Comparison of ENCODE assay signal across 11 mouse cellular contexts in the genomic region with DNA sequence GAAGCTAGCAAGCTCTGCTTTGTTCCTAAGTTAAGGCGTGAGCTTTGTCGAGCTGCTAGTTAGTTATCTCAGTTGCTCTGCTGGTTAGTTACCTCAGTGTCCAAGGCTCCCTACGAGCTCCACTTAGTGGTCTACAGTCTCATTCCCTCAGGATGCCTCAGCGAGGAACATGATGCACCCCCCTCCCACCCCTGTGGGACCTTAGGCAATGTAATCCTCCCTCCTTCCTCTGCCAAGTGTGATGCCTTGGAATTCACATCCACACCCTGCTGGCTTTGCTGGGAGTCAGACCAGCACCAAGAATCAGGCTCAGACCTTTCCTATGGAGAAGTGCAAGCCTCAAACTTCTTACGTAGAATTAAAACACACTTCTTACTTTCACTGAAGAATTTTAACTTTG.
A peak's percentile ranks its signal among the peaks of the same experiment; 100 is the strongest.
DNase-seq lines count a peak whose midpoint lies in the region; ATAC-seq and TF ChIP-seq lines count a peak whose summit lies in the region.
"Had no signal": no experiment of that assay in that cellular context is flagged by ENCODE, and none has a peak within 500 bp of the region (broad histone marks: within the 10 kb centered on the region; RNA-seq: fewer than 3 reads in every experiment).

No protein-coding gene starts in this region.

- no peak overlapping the region for H3ac ChIP-seq in myocyte (ENCODE audit: control insufficient read depth, insufficient read length)

- ATAC-seq in heart, embryonic 12.5 days (ENCODE audit: insufficient number of reproducible peaks, low FRiP score), result no peak
- no peak for ATAC-seq in lung, postnatal 0 days
- no peak for ATAC-seq in erythroblast, adult 5-6 weeks (replicated peaks; ENCODE audit: low FRiP score, poor library complexity, severe bottlenecking)

- peaks cover 10% of the 10 kb centered on the region for H3K79me2 ChIP-seq in myocyte (ENCODE audit: control insufficient read depth, insufficient read depth)

- no peak overlapping the region for H3K9ac ChIP-seq in heart, embryonic 12.5 days
- H3K9ac ChIP-seq in lung, postnatal 0 days (replicated peaks; ENCODE audit: low read depth), result no peak overlapping the region
- H3K9ac ChIP-seq: lung, embryonic 14.5 days had no signal

- H3K4me2 ChIP-seq in heart, embryonic 12.5 days, result no peak overlapping the region
- no peak overlapping the region for H3K4me2 ChIP-seq in lung, postnatal 0 days (replicated peaks; ENCODE audit: low read depth, low read length)
- H3K4me2 ChIP-seq in myocyte (ENCODE audit: low read depth), result peak overlapping the region; percentile 59
- H3K4me2 ChIP-seq: lung, embryonic 14.5 days had no signal

- no peak overlapping the region for H3K4me3 ChIP-seq in heart, embryonic 12.5 days
- no peak overlapping the region for H3K4me3 ChIP-seq in lung, postnatal 0 days (ENCODE audit: low read depth, low read length)
- H3K4me3 ChIP-seq in myocyte, result no peak overlapping the region
- no peak overlapping the region for H3K4me3 ChIP-seq in cerebellum, adult 2 months (replicated peaks; ENCODE audit: insufficient read depth, low read depth, low read length)

- TF ChIP-seq POLR2A in myocyte (IDR thresholded peaks at IDR 0.05; ENCODE audit: insufficient read length, low read depth), result no peak
- no peak for TF ChIP-seq POLR2A in cerebellum, adult 2 months (IDR thresholded peaks at IDR 0.05; ENCODE audit: borderline replicate concordance, insufficient read depth, low read length)

- intact Hi-C loops in gastrocnemius, postnatal 36 days (cut with DNase I), result no loop called here

- peaks cover 6% of the 10 kb centered on the region; the same call in 1 of the 2 replicates for H3K9me3 ChIP-seq in heart, embryonic 12.5 days (replicated peaks)
- H3K9me3 ChIP-seq in lung, postnatal 0 days (ENCODE audit: low read length), result no peaks in the 10 kb centered on the region

- H3K4me1 ChIP-seq in heart, embryonic 12.5 days (replicated peaks), result peaks cover 32% of the 10 kb centered on the region
- H3K4me1 ChIP-seq in lung, postnatal 0 days (ENCODE audit: insufficient read depth, low read depth, low read length), result no peaks in the 10 kb centered on the region
- H3K4me1 ChIP-seq in cerebellum, adult 2 months (ENCODE audit: control insufficient read depth, insufficient read depth, low read length), result no peaks in the 10 kb centered on the region

- no peaks in the 10 kb centered on the region for H3K27me3 ChIP-seq in heart, embryonic 12.5 days (replicated peaks)
- no peaks in the 10 kb centered on the region for H3K27me3 ChIP-seq in lung, postnatal 0 days (replicated peaks; ENCODE audit: insufficient read depth, low read length)
- no peaks in the 10 kb centered on the region for H3K27me3 ChIP-seq in myocyte (ENCODE audit: control insufficient read depth, insufficient read depth, insufficient read length)
- H3K27me3 ChIP-seq in cerebellum, adult 2 months (ENCODE audit: control insufficient read depth, insufficient read depth, low read length), result no peaks in the 10 kb centered on the region

- no peak for TF ChIP-seq CTCF in lung, postnatal 0 days (IDR thresholded peaks at IDR 0.05)
- TF ChIP-seq CTCF in cerebellum, adult 2 months (IDR thresholded peaks at IDR 0.05; ENCODE audit: borderline replicate concordance, insufficient read depth, low read depth, low read length), result no peak

- DNase-seq in heart, adult 11 months, result peak; percentile 97
- peak; percentile 22 for DNase-seq in lung, postnatal 25 days (ENCODE audit: low spot score)
- no peak for DNase-seq in lung, postnatal 0 days (ENCODE audit: low spot score)
- peak; percentile 50 to 60 for DNase-seq in gastrocnemius, postnatal 36 days
- no peak for DNase-seq in cerebellum, adult 2 months
- DNase-seq: cerebellum, postnatal 25 days; kidney, adult 9 months; lung, embryonic 14.5 days had no signal

- no peak for TF ChIP-seq EP300 in lung, postnatal 0 days (IDR thresholded peaks at IDR 0.05)

- H3K27ac ChIP-seq in heart, embryonic 12.5 days (ENCODE audit: poor library complexity, severe bottlenecking), result no peak overlapping the region
- no peak overlapping the region for H3K27ac ChIP-seq in lung, postnatal 0 days (ENCODE audit: low read length)
- no peak overlapping the region for H3K27ac ChIP-seq in cerebellum, adult 2 months (ENCODE audit: insufficient read depth, low read length)

- H3K36me3 ChIP-seq in heart, embryonic 12.5 days, result no peaks in the 10 kb centered on the region
- no peaks in the 10 kb centered on the region for H3K36me3 ChIP-seq in lung, postnatal 0 days (ENCODE audit: insufficient read depth, low read length)
- H3K36me3 ChIP-seq in myocyte (ENCODE audit: control insufficient read depth, insufficient read depth), result no peaks in the 10 kb centered on the region

- WGBS in heart, embryonic 12.5 days, result 51% methylated on average over 5 of the region's 5 CpGs
- WGBS in lung, postnatal 0 days, result 78% methylated on average over 5 of the region's 5 CpGs
- 82% methylated on average over 5 of the region's 5 CpGs for WGBS in cerebellum, adult 2 months

TF ChIP-seq in myocyte, 11 proteins besides CTCF, POLR2A, EP300 and RAD21:
- TF ChIP-seq USF1 (IDR thresholded peaks at IDR 0.05; ENCODE audit: low read depth), result no peak
- 0 out of 2 replicates have a peak, but pooled peaks have one; percentile 34 for TF ChIP-seq CEBPB (IDR thresholded peaks at IDR 0.05; ENCODE audit: insufficient read depth, poor library complexity, severe bottlenecking)

Comparison
In these comparisons a context has a peak if more than half of its experiments do, and no peak if none do; other contexts are left out.
1. DNase-seq: peak in heart, adult 11 months (single experiment), lung, postnatal 25 days (single experiment) and gastrocnemius, postnatal 36 days (2 of 2); none in lung, postnatal 0 days (single experiment) and cerebellum, adult 2 months (0 of 2).